Mouse (Mus musculus) intestine, embryonic 16.5 days (tissue): ENCODE measurements at regions not wholly inside any gene's neighbourhood (a gene's known extent, or its start where the extent isn't known, plus 50 kb on each side); places are given as distances from the start of the nearest gene placed in this dataset.

Source experiments
- ATAC-seq: fragments of 200-750 bp; cut with Nextera tagmentation; 2 replicates; pipeline ENCODE4 v1.8.0; 2017; ENCODE audit warnings: moderate TSS enrichment, moderate library complexity
- H3K27ac ChIP-seq: fragments of 300-500 bp; sonication (generic); 2 replicates; pipeline ENCODE4 v1.5.1; 2014; ENCODE audit warnings: mild to moderate bottlenecking, low read length
- H3K27me3 ChIP-seq: fragments of 300-500 bp; sonication (generic); replicated peaks from 2 replicates; pipeline ENCODE4 v1.6.1; 2014; ENCODE audit warnings: low read length, control low read depth, mixed read lengths; ENCODE audit not compliant: control insufficient read depth, insufficient read depth
- H3K36me3 ChIP-seq: fragments of 300-500 bp; sonication (generic); 2 replicates; pipeline ENCODE4 v1.6.1; 2014; ENCODE audit warnings: low read length, control low read depth; ENCODE audit not compliant: control insufficient read depth, insufficient read depth
- H3K4me1 ChIP-seq: fragments of 300-500 bp; sonication (generic); 2 replicates; pipeline ENCODE4 v1.6.1; 2014; ENCODE audit warnings: low read length, control low read depth, mixed read lengths; ENCODE audit not compliant: control insufficient read depth, insufficient read depth
- H3K4me2 ChIP-seq: fragments of 300-500 bp; sonication (generic); 2 replicates; pipeline ENCODE4 v1.6.1; 2014; ENCODE audit warnings: low read depth, low read length, control low read depth
- H3K4me3 ChIP-seq: fragments of 300-500 bp; sonication (generic); 2 replicates; pipeline ENCODE4 v1.5.1; 2014; ENCODE audit warnings: mild to moderate bottlenecking, low read length
- H3K9ac ChIP-seq: fragments of 300-500 bp; sonication (generic); 2 replicates; pipeline ENCODE4 v1.6.1; 2014; ENCODE audit warnings: low read depth, low read length
- H3K9me3 ChIP-seq: fragments of 300-500 bp; sonication (generic); 2 replicates; pipeline ENCODE4 v1.6.1; 2016; ENCODE audit warnings: low read length, control low read depth; ENCODE audit not compliant: control insufficient read depth
- WGBS: fragments of 180-500 bp; shearing (Covaris S2); extraction: QIAGEN DNeasy Blood & Tissue Kit; methylation state at CpG from one replicate; pipeline ENCODE4 v1.1.7; 2014; 5-methylcytosine and 5-hydroxymethylcytosine counted together

GRCm38 (mm10) chr11:45222021-45222420 lies 604.9 kb downstream of the Ebf1 start:
- H3K9ac ChIP-seq: no peak overlapping the region
- WGBS: 81% methylated on average over 3 of the region's 3 CpGs
- H3K4me2 ChIP-seq: no peak overlapping the region
- no peak overlapping the region for H3K4me3 ChIP-seq
- no peaks in the 10 kb centered on the region for H3K36me3 ChIP-seq
- no peak for ATAC-seq
- no peaks in the 10 kb centered on the region for H3K27me3 ChIP-seq
- no peaks in the 10 kb centered on the region for H3K4me1 ChIP-seq
- no peaks in the 10 kb centered on the region for H3K9me3 ChIP-seq
- H3K27ac ChIP-seq: no peak overlapping the region

- WGBS: 74% methylated on average over 6 of the region's 6 CpGs
- no peaks in the 10 kb centered on the region for H3K36me3 ChIP-seq
- H3K9ac ChIP-seq: no peak overlapping the region
- H3K27ac ChIP-seq: no peak overlapping the region
- ATAC-seq: no peak
- no peak overlapping the region for H3K4me2 ChIP-seq
- no peaks in the 10 kb centered on the region for H3K27me3 ChIP-seq
- H3K9me3 ChIP-seq: no peaks in the 10 kb centered on the region
- no peak overlapping the region for H3K4me3 ChIP-seq
- H3K4me1 ChIP-seq: no peaks in the 10 kb centered on the region
Observed at GRCm38 (mm10) chr11:45235476-45236412, 616.1 kb upstream of the Clint1 start.

GRCm38 (mm10) chr11:45237056-45237455 lies 614.8 kb upstream of the Clint1 start:
- Histone ChIP-seq H3K36me3 (no peaks in the 10 kb centered on the region), H3K4me2 (no peak overlapping the region), H3K4me3 (no peak overlapping the region), H3K27me3 (no peaks in the 10 kb centered on the region), H3K9me3 (no peaks in the 10 kb centered on the region), H3K4me1 (no peaks in the 10 kb centered on the region), H3K27ac (no peak overlapping the region), H3K9ac (no peak overlapping the region)
- no peak for ATAC-seq
- 68% methylated on average over 4 of the region's 4 CpGs for WGBS

- Histone ChIP-seq H3K4me1 (no peaks in the 10 kb centered on the region), H3K9ac (no peak overlapping the region), H3K36me3 (no peaks in the 10 kb centered on the region), H3K27me3 (no peaks in the 10 kb centered on the region), H3K4me2 (no peak overlapping the region), H3K27ac (no peak overlapping the region), H3K9me3 (no peaks in the 10 kb centered on the region), H3K4me3 (no peak overlapping the region)
- ATAC-seq: no peak; the same call in 1 of the 2 replicates
- 61% methylated on average over 5 of the region's 5 CpGs for WGBS
Observed at GRCm38 (mm10) chr11:45239044-45239443, 612.8 kb upstream of the Clint1 start.

- Histone ChIP-seq H3K4me1 (no peaks in the 10 kb centered on the region), H3K4me2 (no peak overlapping the region), H3K27me3 (no peaks in the 10 kb centered on the region), H3K36me3 (no peaks in the 10 kb centered on the region), H3K9ac (no peak overlapping the region), H3K27ac (no peak overlapping the region), H3K4me3 (no peak overlapping the region), H3K9me3 (no peaks in the 10 kb centered on the region)
- no peak for ATAC-seq
- WGBS: 66% methylated on average over 3 of the region's 3 CpGs
Observed at GRCm38 (mm10) chr11:45240419-45240818, 611.4 kb upstream of the Clint1 start.

- Histone ChIP-seq H3K36me3 (no peaks in the 10 kb centered on the region), H3K27ac (no peak overlapping the region), H3K9me3 (no peaks in the 10 kb centered on the region), H3K27me3 (no peaks in the 10 kb centered on the region), H3K4me3 (no peak overlapping the region), H3K4me1 (no peaks in the 10 kb centered on the region), H3K9ac (no peak overlapping the region), H3K4me2 (no peak overlapping the region)
- WGBS: 76% methylated on average over 10 of the region's 10 CpGs
- no peak for ATAC-seq
Observed at GRCm38 (mm10) chr11:45241671-45242070, 610.2 kb upstream of the Clint1 start.

GRCm38 (mm10) chr11:45244796-45245195 lies 607.1 kb upstream of the Clint1 start:
- Histone ChIP-seq H3K27me3 (no peaks in the 10 kb centered on the region), H3K9ac (no peak overlapping the region), H3K4me3 (no peak overlapping the region), H3K36me3 (no peaks in the 10 kb centered on the region), H3K9me3 (no peaks in the 10 kb centered on the region), H3K27ac (no peak overlapping the region), H3K4me1 (no peaks in the 10 kb centered on the region), H3K4me2 (no peak overlapping the region)
- 83% methylated on average over 2 of the region's 2 CpGs for WGBS
- ATAC-seq: no peak

GRCm38 (mm10) chr11:45256019-45256418 lies 595.8 kb upstream of the Clint1 start:
- Histone ChIP-seq H3K27me3 (no peaks in the 10 kb centered on the region), H3K4me1 (no peaks in the 10 kb centered on the region), H3K4me3 (no peak overlapping the region), H3K36me3 (no peaks in the 10 kb centered on the region), H3K27ac (no peak overlapping the region), H3K4me2 (no peak overlapping the region), H3K9me3 (peaks cover 4% of the 10 kb centered on the region; the same call in 1 of the 2 replicates), H3K9ac (no peak overlapping the region)
- no peak for ATAC-seq

GRCm38 (mm10) chr11:45262198-45262597 lies 589.7 kb upstream of the Clint1 start:
- no peak overlapping the region for H3K9ac ChIP-seq
- no peaks in the 10 kb centered on the region for H3K27me3 ChIP-seq
- H3K9me3 ChIP-seq: no peaks in the 10 kb centered on the region
- H3K27ac ChIP-seq: no peak overlapping the region
- H3K36me3 ChIP-seq: no peaks in the 10 kb centered on the region
- no peak overlapping the region for H3K4me3 ChIP-seq
- H3K4me1 ChIP-seq: no peaks in the 10 kb centered on the region
- H3K4me2 ChIP-seq: no peak overlapping the region
- 84% methylated on average over 7 of the region's 7 CpGs for WGBS
- no peak for ATAC-seq

- H3K4me2 ChIP-seq: no peak overlapping the region
- no peak overlapping the region for H3K4me3 ChIP-seq
- H3K4me1 ChIP-seq: no peaks in the 10 kb centered on the region
- no peak overlapping the region for H3K9ac ChIP-seq
- no peaks in the 10 kb centered on the region for H3K36me3 ChIP-seq
- no peak for ATAC-seq
- no peaks in the 10 kb centered on the region for H3K9me3 ChIP-seq
- H3K27me3 ChIP-seq: no peaks in the 10 kb centered on the region
- 62% methylated on average over 3 of the region's 3 CpGs for WGBS
- H3K27ac ChIP-seq: no peak overlapping the region
Observed at GRCm38 (mm10) chr11:45264001-45264400, 587.9 kb upstream of the Clint1 start.
